Mouse (Mus musculus) myocyte (in vitro differentiated cells): ENCODE measurements around the gene Gm10198.

Source experiments
- POLR2A ChIP-seq: IDR thresholded peaks from one replicate; pipeline ENCODE4 v1.6.1; 2011; ENCODE audit warnings: low read depth, mild to moderate bottlenecking, control low read depth, moderate library complexity; ENCODE audit not compliant: insufficient read length
- REST ChIP-seq: IDR thresholded peaks from one replicate; pipeline ENCODE4 v1.6.1; 2011; ENCODE audit warnings: mild to moderate bottlenecking, control low read depth, moderate library complexity; ENCODE audit not compliant: insufficient read depth, insufficient read length
- USF1 ChIP-seq: IDR thresholded peaks from one replicate; pipeline ENCODE4 v1.6.1; 2011; ENCODE audit warnings: low read depth, mild to moderate bottlenecking, control low read depth, moderate library complexity

- no peak for TF ChIP-seq USF1
- TF ChIP-seq POLR2A, result no peak
- TF ChIP-seq REST, result no peak
Measured at GRCm38 (mm10) chr13:111598111-111598510, 5.5 kb downstream of the Gm10198 start.
